Mouse (Mus musculus): ENCODE data around the gene Slc22a29. TPM values are rescaled to one million over a fixed set of nuclear protein-coding genes. Genes with fewer than 3 reads are reported as not detected.

Slc22a29 gene
- polyA plus RNA-seq, 1 experiment from 2014 or later, result not detected

Other genes with a start within 250 kb of the Slc22a29 start
- not detected in 2 replicates for gene Slc22a28, start 86.9 kb downstream of the Slc22a29 start, polyA plus RNA-seq (2016; fragmentation: Nextera tagmentation; extraction: Ambion mirVana)
- not detected in 2 replicates for gene Slc22a30, start 186.2 kb upstream of the Slc22a29 start, polyA plus RNA-seq (2016; fragmentation: Nextera tagmentation; extraction: Ambion mirVana)